Mouse (Mus musculus) fibroblast of lung, adult 2 months (primary cell): Measurements from ENCODE around the gene Ap2a2.
"Not testable (repeated sequence)": the region's sequence is repeated elsewhere in the genome, so short reads cannot be mapped to it uniquely, and the experiment has no call there.

Experiments used
- DNase-seq: peaks from one replicate; pipeline ENCODE4 v3.0.0-alpha.2; 2011; ENCODE audit warnings: low read depth

The Ap2a2 gene

GRCm38 (mm10) chr7:141596971-141597370, 35.0 kb downstream of the Ap2a2 start:
- DNase-seq: no peak

- DNase-seq: no peak
Observed at GRCm38 (mm10) chr7:141597563-141597962, 35.6 kb downstream of the Ap2a2 start.

GRCm38 (mm10) chr7:141607717-141608116, 45.7 kb downstream of the Ap2a2 start:
- DNase-seq: peak; percentile 67

- DNase-seq: no peak
Observed at GRCm38 (mm10) chr7:141609719-141610514, 47.9 kb downstream of the Ap2a2 start.

- peak; percentile 57 for DNase-seq
Observed at GRCm38 (mm10) chr7:141611711-141612370, 49.9 kb downstream of the Ap2a2 start.

- no peak for DNase-seq
Observed at GRCm38 (mm10) chr7:141612371-141612760, 50.4 kb downstream of the Ap2a2 start.

- DNase-seq: no peak
Observed at GRCm38 (mm10) chr7:141612791-141613190, 50.8 kb downstream of the Ap2a2 start.

GRCm38 (mm10) chr7:141614329-141614832, 52.4 kb downstream of the Ap2a2 start:
- no peak for DNase-seq

- no peak for DNase-seq
Observed at GRCm38 (mm10) chr7:141624214-141624613, 62.2 kb downstream of the Ap2a2 start.

- no peak for DNase-seq
Observed at GRCm38 (mm10) chr7:141625120-141625810, 63.3 kb downstream of the Ap2a2 start.

- no peak for DNase-seq
Observed at GRCm38 (mm10) chr7:141628018-141628417, 66.0 kb downstream of the Ap2a2 start.

- DNase-seq: no peak
Observed at GRCm38 (mm10) chr7:141629241-141629640, 67.3 kb downstream of the Ap2a2 start.

- DNase-seq: not testable (repeated sequence)
Observed at GRCm38 (mm10) chr7:141638077-141638476, 76.1 kb downstream of the Ap2a2 start.

GRCm38 (mm10) chr7:141638513-141639334, 76.8 kb downstream of the Ap2a2 start:
- not testable (repeated sequence) for DNase-seq

GRCm38 (mm10) chr7:141639335-141639890, 77.4 kb downstream of the Ap2a2 start:
- DNase-seq: not testable (repeated sequence)

GRCm38 (mm10) chr7:141642375-141642774, 80.4 kb downstream of the Ap2a2 start:
- DNase-seq: no peak

- no peak for DNase-seq
Observed at GRCm38 (mm10) chr7:141643160-141643559, 81.2 kb downstream of the Ap2a2 start.

GRCm38 (mm10) chr7:141647083-141647482, 85.1 kb downstream of the Ap2a2 start:
- no peak for DNase-seq

- no peak for DNase-seq
Observed at GRCm38 (mm10) chr7:141647815-141648214, 85.8 kb downstream of the Ap2a2 start.

GRCm38 (mm10) chr7:141652191-141652590, 90.2 kb downstream of the Ap2a2 start:
- no peak for DNase-seq

GRCm38 (mm10) chr7:141660346-141660745, 98.4 kb downstream of the Ap2a2 start:
- no peak for DNase-seq
